Mouse (Mus musculus): ENCODE measurements around the gene Olfr1195. TPM values are rescaled to one million over a fixed set of nuclear protein-coding genes. Genes with fewer than 3 reads are reported as not detected.
"Not testable (repeated sequence)": the region's sequence is repeated elsewhere in the genome, so short reads cannot be mapped to it uniquely, and the experiment has no call there.

Olfr1195 gene
- polyA plus RNA-seq (2015; fragmentation: Nextera tagmentation; extraction: Ambion mirVana) = not detected in 2 replicates

DNA sequence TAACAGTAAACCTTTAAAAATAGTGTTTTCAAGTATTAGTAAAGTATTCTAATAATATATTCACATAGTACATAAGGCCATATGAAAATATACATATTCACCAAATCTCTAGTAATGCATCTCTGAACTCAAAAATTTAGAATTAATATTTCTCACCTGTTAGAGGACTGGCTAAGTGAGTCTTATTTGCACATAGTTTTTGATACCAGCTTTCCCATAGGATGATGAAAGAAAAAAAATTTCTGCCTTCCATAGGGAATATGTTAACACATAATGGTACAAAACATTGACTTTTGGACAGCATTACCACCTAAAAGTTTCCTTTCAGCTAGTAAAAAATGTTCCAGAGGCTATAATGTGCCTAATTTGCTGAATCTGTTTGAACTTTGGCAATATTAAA lies at the start of gene Olfr1195:
Olfr1195 (minus strand) TSS at position 101 of the 400 bp plus-strand sequence.
- Histone ChIP-seq H3K9ac (no peak within 1 kb of the TSS), H3K36me3 (replicated peaks) (no peaks in the 10 kb centered on the region), H3K27me3 (replicated peaks) (no peaks in the 10 kb centered on the region), H3K4me3 (no peak within 1 kb of the TSS), H3K9me3 (no peaks in the 10 kb centered on the region), H3K4me2 (no peak within 1 kb of the TSS), H3K27ac (no peak within 1 kb of the TSS), H3K4me1 (no peaks in the 10 kb centered on the region)
- ATAC-seq (replicated peaks) = no peak

DNA sequence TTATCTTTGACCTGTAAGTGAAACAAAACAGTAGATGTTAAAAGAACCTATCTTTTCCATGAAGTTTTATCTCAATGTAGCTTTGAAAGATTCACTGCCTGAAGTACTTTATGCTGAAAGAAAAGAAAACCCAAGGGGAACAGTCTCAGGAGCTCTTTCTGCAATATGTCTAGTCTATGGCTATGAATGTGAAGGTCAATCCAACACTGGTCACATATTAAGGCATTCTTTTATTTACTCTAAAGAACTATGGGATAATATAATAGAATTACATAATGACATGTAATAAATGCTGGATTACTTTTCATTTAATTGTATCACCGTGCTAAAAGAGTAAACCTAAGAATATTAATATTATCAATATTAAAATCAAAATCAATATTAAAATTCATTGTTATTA lies 43.3 kb upstream of the Olfr1195 start, which contains the start of gene Olfr1197:
Olfr1197 (minus strand) TSS at position 101 of the 400 bp plus-strand sequence.
- Histone ChIP-seq H3K27ac (no peak within 1 kb of the TSS), H3K36me3 (replicated peaks) (no peaks in the 10 kb centered on the region), H3K4me1 (no peaks in the 10 kb centered on the region), H3K27me3 (replicated peaks) (no peaks in the 10 kb centered on the region), H3K9me3 (no peaks in the 10 kb centered on the region), H3K4me3 (no peak within 1 kb of the TSS), H3K9ac (no peak within 1 kb of the TSS), H3K4me2 (no peak within 1 kb of the TSS)
- whole genome bisulfite sequencing = 83% methylated on average over 1 of the region's 1 CpGs
- no peak for ATAC-seq (replicated peaks)

DNA sequence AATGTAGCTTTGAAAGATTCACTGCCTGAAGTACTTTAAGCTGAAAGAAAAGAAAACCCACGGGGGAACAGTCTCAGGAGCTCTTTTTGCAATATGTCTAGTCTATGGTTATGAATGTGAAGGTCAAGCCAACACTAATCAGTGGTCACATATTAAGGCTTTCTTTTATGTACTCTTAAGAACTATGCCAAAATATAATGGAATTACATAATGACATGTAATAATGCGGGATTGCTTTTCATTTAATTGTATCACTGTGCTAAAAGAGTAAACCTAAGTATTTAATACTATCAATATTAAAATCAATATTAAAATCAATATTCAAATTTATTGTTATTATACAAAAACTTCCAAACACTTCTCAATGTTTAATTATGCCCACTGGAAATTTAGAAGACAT lies 15.5 kb upstream of the Olfr1195 start, which contains the start of gene Olfr1196:
Olfr1196 (minus strand) TSS at position 101 of the 400 bp plus-strand sequence.
- no peak within 1 kb of the TSS for H3K4me3 ChIP-seq
- WGBS = 80% methylated on average over 2 of the region's 2 CpGs
- no peak within 1 kb of the TSS for H3K4me2 ChIP-seq
- no peaks in the 10 kb centered on the region for H3K9me3 ChIP-seq
- H3K9ac ChIP-seq = no peak within 1 kb of the TSS
- H3K27ac ChIP-seq = no peak within 1 kb of the TSS
- no peaks in the 10 kb centered on the region for H3K36me3 ChIP-seq (replicated peaks)
- H3K4me1 ChIP-seq = no peaks in the 10 kb centered on the region
- H3K27me3 ChIP-seq (replicated peaks) = no peaks in the 10 kb centered on the region
- ATAC-seq (replicated peaks) = no peak

DNA sequence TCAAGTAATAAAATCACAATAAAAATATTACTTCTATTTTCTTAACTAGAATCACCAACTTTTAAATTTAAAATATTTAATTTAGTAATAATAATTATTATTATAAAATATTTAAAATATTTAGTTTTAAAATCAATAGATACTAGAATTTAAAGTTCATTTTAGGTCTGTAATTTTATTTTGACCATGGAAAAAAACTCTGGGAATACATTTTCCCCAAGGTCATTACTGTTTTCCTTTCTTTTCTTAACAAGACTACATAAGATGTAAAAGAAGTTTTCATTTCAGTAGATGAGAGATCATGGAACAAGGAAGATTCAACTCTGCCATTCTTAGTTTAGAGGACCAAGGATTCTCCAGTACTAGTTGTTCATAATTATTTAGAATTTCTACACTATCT lies 13.7 kb downstream of the Olfr1195 start, which contains the start of gene Olfr1193:
Olfr1193 (plus strand) TSS at position 301 of the 400 bp plus-strand sequence.
- H3K4me2 ChIP-seq; H3K27me3 ChIP-seq (replicated peaks); H3K4me3 ChIP-seq; H3K9ac ChIP-seq; H3K27ac ChIP-seq; ATAC-seq (replicated peaks); H3K36me3 ChIP-seq (replicated peaks); H3K4me1 ChIP-seq; H3K9me3 ChIP-seq: not testable (repeated sequence)

DNA sequence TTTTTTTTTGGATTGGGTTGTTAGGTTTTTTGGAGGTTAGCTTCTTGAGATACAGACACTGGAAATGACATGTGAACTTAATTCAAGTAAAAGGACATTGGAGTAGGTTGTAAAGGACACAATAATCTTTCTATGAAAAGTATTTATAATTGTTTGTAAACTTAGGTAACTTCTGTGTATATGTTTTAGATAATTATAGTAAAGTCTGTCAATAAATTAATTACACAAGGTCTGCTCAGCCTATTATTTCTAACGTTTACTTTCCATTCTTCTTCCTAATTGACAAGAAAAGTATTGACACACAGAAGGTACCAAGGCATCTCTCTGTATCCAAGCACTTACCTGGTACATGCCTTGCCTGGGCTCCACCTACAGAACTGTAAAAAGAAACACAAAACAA lies 40.8 kb downstream of the Olfr1195 start, which contains the start of gene Olfr1192-ps1:
Olfr1192-ps1 (plus strand) TSS at position 301 of the 400 bp plus-strand sequence.
- H3K36me3 ChIP-seq (replicated peaks) = no peaks in the 10 kb centered on the region
- no peak for ATAC-seq (replicated peaks)
- no peaks in the 10 kb centered on the region for H3K4me1 ChIP-seq
- no peaks in the 10 kb centered on the region for H3K27me3 ChIP-seq (replicated peaks)
- H3K27ac ChIP-seq = no peak within 1 kb of the TSS
- WGBS = 47% methylated on average over 1 of the region's 1 CpGs
- H3K9ac ChIP-seq = no peak within 1 kb of the TSS
- H3K9me3 ChIP-seq = no peaks in the 10 kb centered on the region
- no peak within 1 kb of the TSS for H3K4me2 ChIP-seq
- no peak within 1 kb of the TSS for H3K4me3 ChIP-seq

DNA sequence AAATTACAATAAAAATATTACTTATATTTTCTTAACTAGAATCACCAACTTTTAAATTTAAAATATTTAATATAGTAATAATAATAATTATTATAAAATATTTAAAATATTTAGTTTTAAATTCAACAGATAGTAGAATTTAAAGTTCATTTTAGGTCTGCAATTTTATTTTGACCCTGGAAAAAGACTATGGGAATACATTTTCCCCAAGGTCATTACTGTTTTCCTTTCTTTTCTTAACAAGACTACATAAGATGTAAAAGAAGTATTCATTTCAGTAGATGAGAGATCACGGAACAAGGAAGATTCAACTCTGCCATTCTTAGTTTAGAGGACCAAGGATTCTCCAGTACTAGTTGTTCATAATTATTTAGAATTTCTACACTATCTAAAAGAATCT lies 48.7 kb downstream of the Olfr1195 start, which contains the start of gene Olfr1191-ps1:
Olfr1191-ps1 (plus strand) TSS at position 301 of the 400 bp plus-strand sequence.
- H3K36me3 ChIP-seq (replicated peaks); H3K9me3 ChIP-seq; H3K4me2 ChIP-seq; H3K4me1 ChIP-seq; ATAC-seq (replicated peaks); H3K27me3 ChIP-seq (replicated peaks); H3K9ac ChIP-seq; H3K27ac ChIP-seq; H3K4me3 ChIP-seq: not testable (repeated sequence)
- 100% methylated on average over 1 of the region's 1 CpGs for WGBS

Other genes with a start within 250 kb of the Olfr1195 start
- not detected in 2 replicates for gene Gm13757, start 240.1 kb downstream of the Olfr1195 start, polyA plus RNA-seq (2015; fragmentation: Nextera tagmentation; extraction: Ambion mirVana)
- not detected in 2 replicates for gene Olfr1183, start 234.3 kb downstream of the Olfr1195 start, polyA plus RNA-seq (2015; fragmentation: Nextera tagmentation; extraction: Ambion mirVana)
- not detected in 2 replicates for gene Olfr1184, start 205.6 kb downstream of the Olfr1195 start, polyA plus RNA-seq (2015; fragmentation: Nextera tagmentation; extraction: Ambion mirVana)
- not detected in 2 replicates for gene Olfr1185-ps1, start 195.9 kb downstream of the Olfr1195 start, polyA plus RNA-seq (2015; fragmentation: Nextera tagmentation; extraction: Ambion mirVana)
- not detected in 2 replicates for gene Olfr1186, start 170.6 kb downstream of the Olfr1195 start, polyA plus RNA-seq (2015; fragmentation: Nextera tagmentation; extraction: Ambion mirVana)
- gene Olfr1188, start 132.3 kb downstream of the Olfr1195 start, polyA plus RNA-seq (2015; fragmentation: Nextera tagmentation; extraction: Ambion mirVana) = not detected in 2 replicates
- not detected in 2 replicates for gene Olfr1189, start 102.7 kb downstream of the Olfr1195 start, polyA plus RNA-seq (2015; fragmentation: Nextera tagmentation; extraction: Ambion mirVana)
- not detected in 2 replicates for gene Olfr1191-ps1, start 48.6 kb downstream of the Olfr1195 start, polyA plus RNA-seq (2015; fragmentation: Nextera tagmentation; extraction: Ambion mirVana)
- gene Olfr1192-ps1, start 40.7 kb downstream of the Olfr1195 start, polyA plus RNA-seq (2015; fragmentation: Nextera tagmentation; extraction: Ambion mirVana) = not detected in 2 replicates
- not detected in 2 replicates for gene Olfr1193, start 13.6 kb downstream of the Olfr1195 start, polyA plus RNA-seq (2015; fragmentation: Nextera tagmentation; extraction: Ambion mirVana)
- not detected in 2 replicates for gene Olfr1196, start 15.4 kb upstream of the Olfr1195 start, polyA plus RNA-seq (2015; fragmentation: Nextera tagmentation; extraction: Ambion mirVana)
- not detected in 2 replicates for gene Olfr1197, start 43.2 kb upstream of the Olfr1195 start, polyA plus RNA-seq (2015; fragmentation: Nextera tagmentation; extraction: Ambion mirVana)
- gene Olfr1198, start 62.2 kb upstream of the Olfr1195 start, polyA plus RNA-seq (2015; fragmentation: Nextera tagmentation; extraction: Ambion mirVana) = not detected in 2 replicates
- gene Olfr1199, start 71.3 kb upstream of the Olfr1195 start, polyA plus RNA-seq (2015; fragmentation: Nextera tagmentation; extraction: Ambion mirVana) = not detected in 2 replicates
- not detected in 2 replicates for gene Olfr1200, start 81.3 kb upstream of the Olfr1195 start, polyA plus RNA-seq (2015; fragmentation: Nextera tagmentation; extraction: Ambion mirVana)
- gene Olfr1201, start 103.8 kb upstream of the Olfr1195 start, polyA plus RNA-seq (2015; fragmentation: Nextera tagmentation; extraction: Ambion mirVana) = not detected in 2 replicates
- gene Olfr1202, start 125.3 kb upstream of the Olfr1195 start, polyA plus RNA-seq (2015; fragmentation: Nextera tagmentation; extraction: Ambion mirVana) = not detected in 2 replicates
- gene Olfr1205, start 140.6 kb upstream of the Olfr1195 start, polyA plus RNA-seq (2015; fragmentation: Nextera tagmentation; extraction: Ambion mirVana) = not detected in 2 replicates
- gene Olfr1204, start 160.1 kb upstream of the Olfr1195 start, polyA plus RNA-seq (2015; fragmentation: Nextera tagmentation; extraction: Ambion mirVana) = not detected in 2 replicates
- gene Olfr1206, start 174.0 kb upstream of the Olfr1195 start, polyA plus RNA-seq (2015; fragmentation: Nextera tagmentation; extraction: Ambion mirVana) = not detected in 2 replicates
- not detected in 2 replicates for gene Olfr1208, start 213.1 kb upstream of the Olfr1195 start, polyA plus RNA-seq (2015; fragmentation: Nextera tagmentation; extraction: Ambion mirVana)
- gene Olfr1209, start 226.0 kb upstream of the Olfr1195 start, polyA plus RNA-seq (2015; fragmentation: Nextera tagmentation; extraction: Ambion mirVana) = not detected in 2 replicates
- gene Olfr1211, start 248.9 kb upstream of the Olfr1195 start, polyA plus RNA-seq (2015; fragmentation: Nextera tagmentation; extraction: Ambion mirVana) = not detected in 2 replicates